In the genomic region with DNA sequence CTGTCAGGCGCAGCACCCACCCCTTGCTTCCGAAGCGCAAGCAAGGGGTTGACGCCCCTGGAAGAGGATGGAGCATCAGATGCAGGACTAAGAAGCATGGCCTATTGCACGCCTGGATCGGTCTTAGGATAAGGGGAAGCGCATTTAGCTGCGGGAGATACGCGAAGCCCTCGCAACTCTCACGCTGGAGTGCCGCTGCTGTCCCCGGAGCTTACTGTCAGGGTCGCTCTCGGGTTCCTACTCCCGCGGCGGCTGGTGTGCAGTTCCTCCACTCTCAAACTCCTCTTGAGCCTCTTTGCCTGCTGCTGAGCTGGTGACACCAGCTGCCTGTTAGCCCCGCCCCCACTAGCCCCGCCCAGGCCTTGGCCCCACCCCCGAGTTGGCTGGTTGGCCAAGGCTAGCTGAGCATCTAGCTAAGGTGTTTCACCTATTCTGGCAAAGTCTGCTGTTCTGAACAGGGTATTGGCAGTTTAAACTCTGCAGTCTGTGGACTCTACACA, we compare ENCODE assay signal across 8 mouse cellular contexts. TPM values are rescaled to one million over a fixed set of nuclear protein-coding genes. Genes with fewer than 3 reads are reported as not detected.
DNase-seq lines count a peak whose midpoint lies in the region; ATAC-seq lines count a peak whose summit lies in the region.

No protein-coding gene starts in this region.

- H3K27ac ChIP-seq in hindbrain, embryonic 10.5 days, result peak overlapping the region; percentile 64; the same call in 1 of the 2 replicates
- peak overlapping the region; percentile 30 for H3K27ac ChIP-seq in lung, embryonic 16.5 days (ENCODE audit: low read length)

- H3K9ac ChIP-seq in lung, embryonic 16.5 days (ENCODE audit: low read length), result peak overlapping the region; percentile 21

- H3K9me3 ChIP-seq in hindbrain, embryonic 10.5 days, result no peaks in the 10 kb centered on the region
- no peaks in the 10 kb centered on the region for H3K9me3 ChIP-seq in lung, embryonic 16.5 days (ENCODE audit: control insufficient read depth, low read length)

- DNase-seq in Muller cell, postnatal 12 days (ENCODE audit: inconsistent ontology term), result peak; percentile 88
- peak; percentile 90 for DNase-seq in cerebellum, adult 9-11 months
- DNase-seq in hindbrain, embryonic 10.5 days (ENCODE audit: low spot score), result peak; percentile 79
- peak; percentile 67 for DNase-seq in layer of hippocampus, adult 9-11 months
- DNase-seq in ovary, postnatal 10 days (ENCODE audit: low spot score), result peak; percentile 43
- peak; percentile 87 for DNase-seq in thymus, postnatal 0 days (ENCODE audit: low spot score)

- under 1% methylated on average over 22 of the region's 22 CpGs for WGBS in hindbrain, embryonic 10.5 days
- under 1% methylated on average over 22 of the region's 22 CpGs for WGBS in lung, embryonic 16.5 days

- no peaks in the 10 kb centered on the region for H3K36me3 ChIP-seq in hindbrain, embryonic 10.5 days
- H3K36me3 ChIP-seq in lung, embryonic 16.5 days (ENCODE audit: control insufficient read depth, insufficient read depth, low read length), result no peaks in the 10 kb centered on the region

- peaks cover 33% of the 10 kb centered on the region for H3K27me3 ChIP-seq in hindbrain, embryonic 10.5 days (ENCODE audit: insufficient read depth, poor library complexity, severe bottlenecking)
- no peaks in the 10 kb centered on the region for H3K27me3 ChIP-seq in lung, embryonic 16.5 days (ENCODE audit: control insufficient read depth, insufficient read depth, low read depth, low read length)

- peak overlapping the region; percentile 81 for H3K4me2 ChIP-seq in lung, embryonic 16.5 days (ENCODE audit: low read depth, low read length)

- peaks cover 21% of the 10 kb centered on the region for H3K4me1 ChIP-seq in hindbrain, embryonic 10.5 days (replicated peaks)
- peaks cover 17% of the 10 kb centered on the region for H3K4me1 ChIP-seq in lung, embryonic 16.5 days (replicated peaks; ENCODE audit: control insufficient read depth, insufficient read depth, low read length)

- peak overlapping the region; percentile 65 for H3K4me3 ChIP-seq in hindbrain, embryonic 10.5 days
- peak overlapping the region; percentile 42 for H3K4me3 ChIP-seq in lung, embryonic 16.5 days (ENCODE audit: low read length)

- peak; percentile 65 for ATAC-seq in frontal cortex, adult (ENCODE audit: low TSS enrichment)
- ATAC-seq in lung, embryonic 16.5 days (ENCODE audit: low read depth), result peak; percentile 85

RNA-seq across cellular contexts. Expression of gene Ephx1, which starts 3.4 kb away (rescaled TPM):
- polyA plus RNA-seq in hindbrain, embryonic 10.5 days (2016; fragmentation: Nextera tagmentation; extraction: Ambion mirVana), result 0.86 and 1.5 TPM in 2 replicates
- polyA plus RNA-seq in lung, embryonic 16.5 days (2015; fragmentation: Nextera tagmentation; extraction: Ambion mirVana), result 11.8 and 12.8 TPM in 2 replicates
- polyA plus RNA-seq in thymus, postnatal 0 days (2015; fragmentation: Nextera tagmentation; extraction: Ambion mirVana), result 12.7 and 15.2 TPM in 2 replicates

RNA-seq across cellular contexts. Expression of gene 9130409I23Rik, which starts 33.8 kb away (rescaled TPM):
- not detected in 2 replicates for polyA plus RNA-seq in hindbrain, embryonic 10.5 days (2016; fragmentation: Nextera tagmentation; extraction: Ambion mirVana)
- not detected in 2 replicates for polyA plus RNA-seq in lung, embryonic 16.5 days (2015; fragmentation: Nextera tagmentation; extraction: Ambion mirVana)
- 0.25 and 0.32 TPM in 2 replicates for polyA plus RNA-seq in thymus, postnatal 0 days (2015; fragmentation: Nextera tagmentation; extraction: Ambion mirVana)

Comparison
In these comparisons a context has a peak if more than half of its experiments do, and no peak if none do; other contexts are left out.
1. Peak in every context shown above with its lines: DNase-seq, ATAC-seq, H3K4me3 ChIP-seq and H3K27ac ChIP-seq.